Mouse (Mus musculus): ENCODE results near the gene Lbr.

The Lbr gene

DNA sequence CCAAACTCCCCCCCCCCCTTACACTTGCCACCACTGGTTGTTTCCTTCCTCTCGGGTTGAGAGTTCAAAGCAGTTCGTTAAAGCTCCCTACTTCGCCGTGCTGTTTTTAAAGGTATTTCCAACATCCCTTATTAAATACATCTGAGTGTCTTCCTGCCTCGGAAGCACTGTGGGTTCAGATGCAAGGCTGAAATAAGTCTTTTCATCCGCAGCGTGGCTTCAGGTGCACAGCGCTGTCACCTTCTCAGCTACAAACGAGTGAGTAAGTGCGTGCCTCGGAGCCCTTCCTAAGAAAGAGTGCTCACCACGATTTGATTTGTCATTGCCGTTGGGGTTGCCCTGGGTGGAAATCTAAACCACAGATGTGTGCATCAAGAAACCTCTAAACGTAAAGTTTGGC, at the start of gene Lbr:
Gene Lbr, minus strand, starts transcription at position 266 of the 400 bp plus-strand sequence.
- no peak for TF ChIP-seq GATA4 (IDR thresholded peaks at IDR 0.05; ENCODE audit: insufficient replicate concordance, low read length)

DNA sequence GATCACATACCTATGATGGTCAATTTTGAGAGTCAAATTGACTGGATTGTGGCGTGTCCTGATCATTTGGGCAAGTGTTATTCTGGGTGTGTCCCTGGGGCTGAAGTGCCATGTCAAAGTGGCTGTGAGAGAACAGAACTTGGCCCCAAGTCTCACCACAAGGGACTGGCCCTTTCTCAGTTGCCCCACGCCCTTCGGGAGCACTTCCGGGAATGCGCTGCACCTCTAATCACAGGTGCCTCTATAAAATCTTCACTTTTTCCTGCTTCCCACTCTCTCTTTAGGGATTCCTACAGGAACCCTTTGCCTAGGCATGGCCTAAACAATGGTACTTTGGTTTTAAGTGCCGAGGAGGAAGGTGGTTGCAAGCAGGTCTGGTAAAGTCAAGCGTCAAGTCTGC, 46.8 kb upstream of the Lbr start:
- no peak for TF ChIP-seq GATA4 (IDR thresholded peaks at IDR 0.05; ENCODE audit: insufficient replicate concordance, low read length)

DNA sequence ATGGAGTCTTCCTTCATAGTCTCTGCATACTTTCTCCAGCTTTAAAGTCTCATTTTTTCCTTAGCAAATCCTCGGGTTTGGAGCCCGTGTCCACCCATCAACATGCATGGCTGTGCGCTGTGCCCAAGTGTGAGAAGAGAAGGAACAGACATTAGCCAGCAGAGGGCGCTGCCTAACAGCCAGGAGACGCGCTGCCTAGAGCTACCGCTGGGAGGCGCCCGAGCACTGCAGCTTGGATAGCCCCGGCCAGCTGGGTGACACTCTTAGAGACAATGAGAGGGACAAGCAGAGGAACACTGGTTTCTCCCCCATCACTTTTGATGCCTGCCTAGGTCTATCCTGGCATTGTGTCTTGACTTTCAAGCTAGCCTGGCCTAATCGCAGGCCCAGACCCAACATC, 46.0 kb upstream of the Lbr start:
- no peak; the same call in 1 of the 2 replicates for TF ChIP-seq GATA4 (IDR thresholded peaks at IDR 0.05; ENCODE audit: insufficient replicate concordance, low read length)

DNA sequence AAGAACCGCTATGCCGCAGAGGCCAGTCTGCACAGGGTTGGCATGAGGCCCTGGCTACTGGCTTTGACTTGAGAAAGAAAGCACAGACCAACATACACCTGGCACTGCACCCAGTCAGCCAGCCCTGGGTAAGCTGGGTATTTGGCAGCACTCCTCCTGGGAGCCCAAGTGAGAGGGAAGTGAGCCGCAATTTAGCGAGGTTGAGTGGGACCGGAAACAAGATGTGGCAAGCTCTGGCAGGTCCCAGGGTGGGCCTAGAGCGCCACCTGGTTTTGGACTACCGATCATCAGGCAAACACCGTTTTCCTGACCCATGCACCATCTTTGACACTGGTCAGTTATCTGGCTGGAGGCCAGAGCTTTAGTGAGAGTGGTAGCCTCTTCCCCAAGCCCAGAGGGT, 38.7 kb upstream of the Lbr start:
- TF ChIP-seq GATA4 (IDR thresholded peaks at IDR 0.05; ENCODE audit: insufficient replicate concordance, low read length) = no peak

DNA sequence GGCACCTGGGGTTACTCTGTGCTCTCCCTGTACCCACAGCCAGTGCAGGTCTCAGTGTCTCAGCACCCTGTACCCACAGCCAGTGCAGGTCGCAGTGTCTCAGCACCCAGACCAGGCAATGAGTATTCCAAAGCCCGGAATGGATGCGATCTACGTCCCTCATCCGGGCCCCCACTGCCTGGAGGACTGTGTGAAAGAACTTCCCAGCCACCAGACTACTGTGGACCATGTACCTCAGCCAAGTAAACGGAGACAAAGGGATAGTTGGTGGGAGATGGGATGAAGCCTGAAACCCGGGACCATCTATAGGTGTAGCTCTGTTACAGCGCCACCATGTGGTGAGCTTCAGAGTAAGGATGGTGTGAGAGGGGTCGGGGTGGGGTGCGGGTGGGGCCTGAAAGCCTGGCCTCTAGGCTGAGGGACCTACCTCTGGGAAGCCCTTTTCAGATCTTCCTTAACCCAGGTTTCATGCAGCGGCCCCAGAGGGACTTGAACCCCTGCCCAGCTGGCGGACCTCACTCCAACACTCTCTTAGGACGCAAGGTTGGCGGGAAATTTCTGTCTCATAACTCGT, 38.0 kb upstream of the Lbr start:
- TF ChIP-seq GATA4 (IDR thresholded peaks at IDR 0.05; ENCODE audit: insufficient replicate concordance, low read length) = no peak

DNA sequence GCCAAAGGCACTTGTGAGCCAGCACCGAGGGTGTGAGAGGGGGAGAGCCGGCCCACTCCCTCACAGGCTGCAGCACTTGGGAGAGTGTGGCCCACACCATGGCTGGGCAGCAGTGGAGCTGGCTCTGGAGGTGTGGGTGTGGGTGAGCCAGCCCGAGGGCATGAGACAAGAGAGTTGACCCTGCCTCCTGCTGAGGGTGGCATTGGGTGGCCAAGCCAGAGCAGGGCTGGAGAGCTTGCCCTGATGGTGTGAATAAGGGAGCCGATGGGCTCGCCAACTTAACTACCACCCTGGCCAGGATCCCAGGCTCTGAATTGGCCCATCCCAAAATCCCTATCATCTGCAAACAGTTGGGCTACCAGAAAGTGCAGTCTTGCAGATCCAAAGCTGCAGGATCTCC, 35.6 kb upstream of the Lbr start:
- no peak for TF ChIP-seq GATA4 (IDR thresholded peaks at IDR 0.05; ENCODE audit: insufficient replicate concordance, low read length)

DNA sequence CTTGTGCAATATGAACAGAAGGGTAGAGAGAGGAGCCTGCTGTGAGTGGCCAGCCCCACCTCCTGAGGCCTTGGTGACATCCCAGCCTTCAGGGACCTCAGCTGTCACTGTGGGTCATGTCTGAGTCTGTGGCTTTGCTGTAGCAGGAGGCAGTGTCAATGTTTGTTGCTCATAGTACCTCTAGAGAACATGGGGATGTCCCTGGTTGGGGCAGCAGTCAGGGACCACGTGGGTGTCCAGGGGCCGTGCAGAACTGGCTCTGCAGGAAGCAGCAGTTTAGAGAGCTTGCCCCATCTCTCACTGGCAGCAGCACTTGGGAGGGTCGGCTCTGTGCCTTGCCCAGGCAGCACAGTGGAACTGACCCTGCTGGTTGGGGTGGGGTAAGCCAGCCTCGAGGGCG, 34.2 kb upstream of the Lbr start:
- TF ChIP-seq GATA4 (IDR thresholded peaks at IDR 0.05; ENCODE audit: insufficient replicate concordance, low read length) = no peak

DNA sequence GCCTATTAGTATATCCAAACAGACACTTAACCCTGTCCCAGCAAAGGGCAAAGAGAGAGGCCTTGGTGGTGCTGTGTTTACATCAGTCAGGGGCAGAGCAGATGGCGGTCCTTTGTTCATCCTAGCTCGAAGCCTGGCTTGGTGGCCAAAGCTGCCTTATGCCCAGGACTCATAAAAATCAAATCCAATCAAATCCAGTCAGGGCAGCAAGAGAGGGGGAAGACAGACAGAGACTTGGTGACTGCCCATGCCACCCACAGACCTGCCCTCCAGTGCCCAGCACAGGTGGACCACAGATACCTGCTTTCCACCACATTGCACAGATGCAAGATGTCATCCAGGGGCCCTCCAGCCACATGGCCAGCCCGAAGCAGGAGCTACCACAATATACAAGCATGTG, 33.8 kb upstream of the Lbr start:
- no peak for TF ChIP-seq GATA4 (IDR thresholded peaks at IDR 0.05; ENCODE audit: insufficient replicate concordance, low read length)

DNA sequence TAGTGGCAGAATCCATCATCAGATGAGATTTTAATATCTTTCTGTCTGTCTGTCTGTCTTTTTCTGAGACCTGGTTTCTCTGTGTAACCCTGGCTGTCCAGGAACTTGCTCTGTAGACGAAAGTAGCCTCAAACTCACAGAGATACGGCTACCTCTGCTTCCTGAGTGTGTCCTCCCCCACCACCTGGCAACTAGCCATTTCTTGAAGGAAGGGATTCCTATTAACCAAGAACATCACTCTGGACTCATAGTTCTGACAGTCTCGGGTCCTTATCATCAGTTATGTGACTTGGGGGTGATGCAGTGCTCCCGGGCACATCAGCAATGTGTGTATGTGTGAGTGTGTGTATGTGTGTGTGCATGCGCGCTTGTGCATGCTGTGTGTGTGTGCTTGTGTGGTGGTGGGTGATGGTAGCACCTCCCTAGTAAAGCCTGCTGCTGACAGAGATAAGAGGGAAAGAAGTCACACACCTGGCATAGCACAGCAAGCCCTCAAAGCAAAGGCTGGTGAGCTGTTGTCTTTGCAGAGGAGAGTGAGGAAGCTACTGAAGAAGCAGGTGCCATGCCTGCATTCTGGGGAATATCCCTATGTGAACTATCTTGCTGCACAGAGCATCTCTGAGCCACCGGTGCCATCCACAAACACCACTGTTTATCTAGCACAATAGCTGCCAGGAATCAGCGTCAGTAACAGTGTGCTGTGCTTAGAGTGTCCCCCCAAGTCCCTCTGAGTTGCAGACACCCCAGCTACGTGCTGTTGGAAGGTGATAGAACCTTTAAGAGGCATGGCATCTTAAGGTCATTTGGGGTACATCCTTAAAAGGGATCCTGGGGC, 30.5 kb upstream of the Lbr start:
- TF ChIP-seq GATA4 (IDR thresholded peaks at IDR 0.05; ENCODE audit: insufficient replicate concordance, low read length) = no peak

DNA sequence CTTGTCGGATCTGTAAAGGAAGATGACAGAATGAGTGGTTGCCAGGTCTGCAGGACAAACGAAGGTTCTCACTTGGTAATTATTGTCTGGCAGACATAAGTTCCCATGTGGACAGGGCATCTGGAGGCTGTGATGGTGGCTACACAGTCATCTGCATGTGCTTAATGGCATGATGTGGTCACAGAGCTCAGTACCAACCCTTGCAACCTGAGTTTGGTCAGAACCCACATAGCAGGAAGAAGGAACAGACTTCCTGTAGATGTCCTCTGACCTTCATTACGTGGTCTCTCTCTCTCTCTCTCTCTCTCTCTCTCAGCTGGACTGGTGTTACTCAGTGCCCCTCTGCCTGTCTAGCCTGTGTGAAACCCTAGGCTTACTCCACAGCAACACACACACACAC, 29.8 kb upstream of the Lbr start:
- no peak for TF ChIP-seq GATA4 (IDR thresholded peaks at IDR 0.05; ENCODE audit: insufficient replicate concordance, low read length)

DNA sequence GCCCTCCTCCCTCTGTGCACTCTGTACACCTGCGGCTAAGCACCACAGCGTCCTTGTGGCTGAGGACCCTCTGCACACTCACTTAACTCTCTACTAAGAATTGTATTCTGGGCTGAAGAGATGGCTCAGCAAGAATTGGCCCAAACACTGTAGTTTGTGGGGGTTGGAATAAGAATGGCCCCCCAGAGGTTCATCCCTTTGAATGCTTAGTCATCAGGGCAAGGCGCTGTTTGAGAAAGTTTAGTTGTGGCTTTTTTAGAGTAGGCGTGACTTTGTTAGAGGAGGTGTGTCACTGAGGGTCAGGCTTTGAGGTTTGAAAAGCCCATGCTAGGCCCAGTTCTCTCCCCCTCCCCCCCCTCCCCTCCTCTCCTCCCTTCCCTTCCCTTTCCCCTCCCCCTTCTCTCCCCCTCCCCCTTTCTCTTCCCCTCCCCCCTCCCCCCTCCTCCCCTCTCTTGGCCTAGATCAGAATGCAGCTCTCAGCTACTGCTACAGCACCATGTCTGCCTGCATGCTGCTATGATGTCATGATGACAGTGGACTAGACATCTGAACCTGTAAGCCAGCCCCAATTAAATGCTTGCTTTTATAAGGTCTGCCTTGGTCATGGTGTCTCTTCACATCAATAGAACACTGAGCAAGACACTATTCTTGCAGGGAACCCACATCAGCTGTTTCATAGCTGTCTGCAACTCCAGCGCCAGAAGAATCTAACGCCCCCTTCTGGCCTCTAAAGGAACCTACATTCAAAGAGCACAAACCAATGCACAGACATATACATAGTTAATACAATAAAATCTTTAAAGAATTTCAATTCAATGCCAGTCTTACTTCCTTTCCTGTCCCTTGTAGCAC, 23.8 kb upstream of the Lbr start:
- TF ChIP-seq GATA4 (IDR thresholded peaks at IDR 0.05; ENCODE audit: insufficient replicate concordance, low read length) = no peak

DNA sequence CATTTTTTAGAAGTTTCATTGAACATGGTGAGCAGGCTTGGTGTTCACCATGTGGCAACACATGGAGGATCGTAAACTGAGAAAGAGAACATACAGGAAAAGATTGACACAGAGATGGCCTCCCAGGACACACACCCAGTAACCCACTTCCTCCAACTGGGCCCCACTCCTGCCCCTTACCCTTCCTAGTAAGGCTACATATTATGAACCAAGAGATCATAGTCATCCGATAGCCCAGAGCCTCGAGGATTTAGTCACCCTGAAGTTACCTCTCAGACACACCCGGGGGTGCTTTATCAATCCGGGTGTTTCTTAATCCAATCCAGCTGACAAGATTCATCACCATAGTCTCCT, 23.0 kb upstream of the Lbr start:
- no peak for TF ChIP-seq GATA4 (IDR thresholded peaks at IDR 0.05; ENCODE audit: insufficient replicate concordance, low read length)

DNA sequence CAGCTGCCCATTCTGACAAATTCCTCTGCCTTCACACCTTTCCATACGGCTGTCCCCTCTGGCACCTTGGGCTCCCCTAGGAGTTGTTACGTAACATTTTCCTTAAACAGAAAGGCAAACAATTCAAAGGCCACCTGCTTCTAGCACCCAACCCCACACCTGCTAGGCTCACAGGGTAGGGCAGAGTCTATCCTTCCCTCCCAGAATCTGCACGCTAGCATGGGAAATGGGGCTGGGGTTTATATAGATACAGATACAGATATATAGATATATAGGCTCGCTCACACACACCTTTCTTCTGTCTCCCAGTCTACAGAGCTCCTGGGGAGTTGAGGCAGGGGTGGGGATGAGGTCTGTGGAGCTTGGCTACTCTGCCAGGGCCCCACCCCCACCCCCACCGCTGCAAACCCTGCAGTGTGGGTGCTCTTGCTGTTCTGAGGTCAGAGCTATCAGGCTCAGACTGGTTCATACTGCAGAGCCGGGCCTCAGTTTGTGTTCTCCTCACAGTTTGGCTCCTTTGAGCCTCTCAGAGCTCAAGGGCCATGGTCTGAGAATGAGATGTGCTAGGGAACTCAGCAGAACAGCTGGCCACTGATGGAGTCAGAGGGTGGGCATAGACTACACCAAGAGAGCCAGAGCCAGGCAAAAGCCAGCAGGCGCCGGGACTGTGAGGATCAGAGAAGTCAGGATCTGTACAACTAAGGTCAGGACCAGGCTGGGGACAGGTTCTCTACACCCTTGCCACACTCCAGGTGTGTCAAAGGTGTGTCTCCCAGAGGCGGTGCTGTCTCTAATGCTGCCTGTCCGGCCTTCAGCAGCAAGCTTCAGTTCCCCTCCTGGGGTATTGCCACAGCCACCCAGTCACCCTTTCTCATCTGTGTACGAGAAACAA, 22.4 kb upstream of the Lbr start:
- no peak for TF ChIP-seq GATA4 (IDR thresholded peaks at IDR 0.05; ENCODE audit: insufficient replicate concordance, low read length)

DNA sequence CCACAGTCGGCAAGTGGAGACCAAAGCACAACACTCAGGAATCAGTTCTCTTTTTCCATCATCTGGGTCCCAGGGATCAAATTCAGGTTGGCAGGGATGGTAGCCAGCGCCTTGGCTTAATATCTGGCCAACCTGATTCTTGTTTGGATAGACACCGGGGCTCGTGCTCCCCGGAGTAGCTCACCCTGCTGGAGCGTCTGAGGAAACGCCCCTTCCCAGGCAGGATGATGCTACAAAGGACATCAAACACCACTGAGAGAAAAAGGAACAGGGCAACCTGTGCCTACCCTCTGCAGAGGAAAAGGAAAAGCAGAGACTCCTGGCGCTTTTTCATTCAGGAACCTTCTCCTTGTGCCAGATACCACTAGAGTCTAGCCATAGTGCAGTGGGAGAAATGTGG, 20.6 kb upstream of the Lbr start:
- TF ChIP-seq GATA4 (IDR thresholded peaks at IDR 0.05; ENCODE audit: insufficient replicate concordance, low read length) = no peak
